Mouse (Mus musculus) limb, embryonic 11.5 days (tissue): ENCODE measurements around the gene Natd1. TPM values are rescaled to one million over a fixed set of nuclear protein-coding genes. Genes with fewer than 3 reads are reported as not detected.
"Not testable (repeated sequence)": the region's sequence is repeated elsewhere in the genome, so short reads cannot be mapped to it uniquely, and the experiment has no call there.

Experiments
- ATAC-seq: fragments of 200-750 bp; cut with Nextera tagmentation; 2 replicates; pipeline ENCODE4 v1.8.0; 2017; ENCODE audit warnings: low read depth; ENCODE audit not compliant: insufficient number of reproducible peaks, low FRiP score, low TSS enrichment
- DNase-seq: peaks from one replicate; pipeline ENCODE4 v3.0.0-alpha.2; 2015; ENCODE audit warnings: low spot score
- H3K27ac ChIP-seq: fragments of 300-500 bp; sonication (generic); replicated peaks from 2 replicates; pipeline ENCODE4 v1.5.1; 2014; ENCODE audit warnings: low read depth, mild to moderate bottlenecking, low read length
- H3K27me3 ChIP-seq: fragments of 300-500 bp; sonication (generic); 2 replicates; pipeline ENCODE4 v1.6.1; 2014; ENCODE audit warnings: mild to moderate bottlenecking, low read length, mixed read lengths; ENCODE audit not compliant: control insufficient read depth, insufficient read depth
- H3K36me3 ChIP-seq: fragments of 300-500 bp; sonication (generic); 2 replicates; pipeline ENCODE4 v1.6.1; 2014; ENCODE audit warnings: mild to moderate bottlenecking, low read length, moderate library complexity, mixed read lengths; ENCODE audit not compliant: control insufficient read depth, insufficient read depth
- H3K4me1 ChIP-seq: fragments of 300-500 bp; sonication (generic); 2 replicates; pipeline ENCODE4 v1.6.1; 2014; ENCODE audit warnings: low read length, mixed read lengths; ENCODE audit not compliant: control insufficient read depth, insufficient read depth
- H3K4me2 ChIP-seq: fragments of 300-500 bp; sonication (generic); 2 replicates; pipeline ENCODE4 v1.6.1; 2014; ENCODE audit warnings: low read depth, mild to moderate bottlenecking, moderate library complexity; ENCODE audit not compliant: severe bottlenecking
- H3K4me3 ChIP-seq: fragments of 300-500 bp; sonication (generic); 2 replicates; pipeline ENCODE4 v1.5.1; 2014; ENCODE audit warnings: low read depth, low read length
- H3K9ac ChIP-seq: fragments of 300-500 bp; sonication (generic); 2 replicates; pipeline ENCODE4 v1.6.1; 2014; ENCODE audit warnings: mild to moderate bottlenecking, low read length
- H3K9me3 ChIP-seq: fragments of 300-500 bp; sonication (generic); 2 replicates; pipeline ENCODE4 v1.6.1; 2016; ENCODE audit warnings: low read length; ENCODE audit not compliant: control insufficient read depth
- WGBS: fragments of 180-500 bp; shearing (Covaris S2); extraction: QIAGEN DNeasy Blood & Tissue Kit; methylation state at CpG from one replicate; pipeline ENCODE4 v1.1.7; 2014; 5-methylcytosine and 5-hydroxymethylcytosine counted together
- polyA plus RNA-seq: library from polyadenylated mRNA; unstranded; fragments of >200 nt; fragmentation: Nextera tagmentation; extraction: Ambion mirVana; gene quantifications from 2 replicates; pipeline ENCODE4 v1.2.1, GENCODE M21; 2014

Natd1 gene
- polyA plus RNA-seq, 1 experiment from 2014 or later = 18.3 TPM

GRCm38 (mm10) chr11:60878675-60879294 lies 35.8 kb downstream of the Natd1 start, which contains the start of gene Tmem11:
Gene Tmem11, minus strand, starts transcription at chr11:60879272.
- ATAC-seq (peak; percentile 99), DNase-seq (peak; percentile 96)
- WGBS = under 1% methylated on average over 58 of the region's 62 CpGs
- Histone ChIP-seq H3K9me3 (no peaks in the 10 kb centered on the region), H3K27ac (peak within 1 kb of the TSS; percentile 81), H3K27me3 (no peaks in the 10 kb centered on the region), H3K36me3 (no peaks in the 10 kb centered on the region), H3K9ac (peak within 1 kb of the TSS; percentile 90), H3K4me2 (peak within 1 kb of the TSS; percentile 57), H3K4me1 (peaks cover 10% of the 10 kb centered on the region), H3K4me3 (peak within 1 kb of the TSS; percentile 99)

DNA sequence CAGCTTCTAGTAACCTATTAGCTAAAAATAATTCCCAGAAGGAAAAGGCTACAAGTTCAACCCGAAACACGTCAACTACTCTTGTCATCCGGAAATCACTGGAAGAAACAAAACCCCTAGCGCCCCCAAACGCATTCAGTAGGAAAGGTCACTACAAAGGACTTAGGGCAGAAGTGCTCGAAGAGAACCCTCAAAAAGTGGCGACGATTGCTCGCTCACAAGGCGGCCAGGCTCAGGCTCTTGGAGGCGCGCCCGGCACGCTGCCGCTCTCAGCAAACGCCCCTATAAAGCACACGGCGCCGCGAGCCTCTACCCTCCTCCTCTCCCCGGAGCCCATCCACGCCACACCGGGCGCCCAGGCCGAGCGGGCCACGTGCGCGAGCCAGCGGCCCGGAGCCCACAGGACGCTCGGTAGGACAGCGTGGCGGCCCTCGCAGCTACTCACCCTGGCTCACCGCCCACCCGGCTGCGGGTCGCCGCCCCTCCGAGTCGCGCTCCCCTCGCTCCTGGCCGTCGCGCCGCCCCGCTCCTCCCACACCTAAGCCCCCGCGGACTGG lies 36.4 kb downstream of the Natd1 start:
- H3K4me2 ChIP-seq = peak overlapping the region; percentile 57
- peak overlapping the region; percentile 99 for H3K4me3 ChIP-seq
- DNase-seq (peak; percentile 58), ATAC-seq (peak; percentile 59)
- peak overlapping the region; percentile 90 for H3K9ac ChIP-seq
- under 1% methylated on average over 47 of the region's 52 CpGs for WGBS
- H3K36me3 ChIP-seq = no peaks in the 10 kb centered on the region
- H3K4me1 ChIP-seq = peaks cover 10% of the 10 kb centered on the region
- H3K27ac ChIP-seq = peak overlapping the region; percentile 81
- no peaks in the 10 kb centered on the region for H3K9me3 ChIP-seq
- H3K27me3 ChIP-seq = no peaks in the 10 kb centered on the region

- ATAC-seq (no peak), DNase-seq (no peak)
- no peaks in the 10 kb centered on the region for H3K9me3 ChIP-seq
- H3K36me3 ChIP-seq = 0 out of 2 replicates have a peak, but pooled peaks cover 2% of the 10 kb centered on the region
- WGBS = 86% methylated on average over 6 of the region's 6 CpGs
- H3K9ac ChIP-seq = no peak overlapping the region
- H3K27me3 ChIP-seq = no peaks in the 10 kb centered on the region
- no peak overlapping the region for H3K27ac ChIP-seq
- H3K4me3 ChIP-seq = no peak overlapping the region
- H3K4me2 ChIP-seq = no peak overlapping the region
- H3K4me1 ChIP-seq = peaks cover 10% of the 10 kb centered on the region
Measured at GRCm38 (mm10) chr11:60873101-60873500, 41.4 kb downstream of the Natd1 start.

DNA sequence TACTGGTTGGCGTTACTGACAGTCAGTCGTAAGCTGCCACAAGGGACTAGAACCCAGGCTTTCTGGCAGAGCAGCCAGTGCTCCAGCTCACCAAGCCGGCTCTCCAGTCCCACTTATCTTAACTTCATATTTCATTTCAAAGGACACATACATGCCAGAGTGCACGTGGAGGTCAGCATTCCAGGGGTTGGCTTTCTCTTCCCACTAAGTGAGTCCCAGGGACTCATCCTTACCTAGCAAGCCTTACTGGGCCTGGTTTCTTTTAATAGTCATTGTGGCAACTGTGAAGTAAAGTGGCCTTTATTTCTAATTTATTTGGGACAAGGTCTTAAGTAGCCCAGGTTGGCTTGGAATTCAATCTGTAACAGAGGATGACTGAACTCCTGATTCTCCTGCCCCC lies 43.1 kb downstream of the Natd1 start:
- no peak for ATAC-seq
- 0 out of 2 replicates have a peak, but pooled peaks cover 2% of the 10 kb centered on the region for H3K36me3 ChIP-seq
- no peaks in the 10 kb centered on the region for H3K9me3 ChIP-seq
- no peak overlapping the region for H3K4me2 ChIP-seq
- no peak overlapping the region for H3K27ac ChIP-seq
- no peaks in the 10 kb centered on the region for H3K4me1 ChIP-seq
- H3K4me3 ChIP-seq = no peak overlapping the region
- no peaks in the 10 kb centered on the region for H3K27me3 ChIP-seq
- H3K9ac ChIP-seq = no peak overlapping the region
- no peak for DNase-seq
- WGBS = 79% methylated on average over 4 of the region's 4 CpGs

DNA sequence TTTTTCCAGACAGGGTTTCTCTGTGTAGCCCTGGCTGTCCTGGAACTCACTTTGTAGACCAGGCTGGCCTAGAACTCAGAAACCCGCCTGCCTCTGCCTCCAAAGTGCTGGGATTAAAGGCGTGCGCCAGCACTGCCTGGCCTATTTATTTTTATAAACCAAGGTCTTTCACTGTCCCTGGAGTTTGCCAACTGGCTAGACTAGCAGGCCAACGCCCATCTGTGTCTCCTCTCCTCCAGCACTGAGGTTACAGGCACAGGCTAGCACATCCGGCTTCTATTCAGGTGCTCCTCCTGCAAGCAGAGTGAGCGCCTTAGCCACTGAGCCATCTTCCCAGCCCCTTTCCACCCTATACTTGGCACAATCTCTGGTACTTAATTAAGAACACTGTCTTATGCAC lies 45.1 kb downstream of the Natd1 start:
- not testable (repeated sequence) for H3K9ac ChIP-seq, H3K4me3 ChIP-seq, H3K27me3 ChIP-seq, H3K4me1 ChIP-seq, H3K9me3 ChIP-seq, H3K27ac ChIP-seq, DNase-seq, ATAC-seq, H3K4me2 ChIP-seq, H3K36me3 ChIP-seq
- WGBS = 97% methylated on average over 6 of the region's 6 CpGs

DNA sequence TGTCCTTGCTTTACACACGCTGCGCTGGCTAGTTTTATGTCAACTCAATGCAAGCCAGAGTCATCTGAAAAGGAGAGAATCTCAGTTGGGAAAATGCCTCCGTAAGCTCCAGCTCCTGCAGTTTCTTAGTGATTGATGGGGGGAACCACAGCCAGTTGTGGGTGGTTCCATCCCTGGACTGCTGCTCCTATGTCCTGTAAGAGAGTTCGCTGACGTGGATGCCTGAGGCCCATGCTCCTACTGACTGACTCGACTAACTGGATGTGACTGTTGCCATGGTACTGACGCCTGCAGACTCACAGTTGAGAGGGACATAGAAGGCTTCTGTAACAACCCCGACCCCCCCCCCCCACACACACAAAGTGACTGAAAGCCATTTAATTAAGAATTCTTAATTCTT lies 46.6 kb downstream of the Natd1 start:
- WGBS = 80% methylated on average over 8 of the region's 8 CpGs
- DNase-seq (no peak), ATAC-seq (no peak)
- no peaks in the 10 kb centered on the region for H3K27me3 ChIP-seq
- H3K9ac ChIP-seq = no peak overlapping the region
- H3K27ac ChIP-seq = no peak overlapping the region
- peaks cover 6% of the 10 kb centered on the region; the same call in 1 of the 2 replicates for H3K36me3 ChIP-seq
- H3K4me2 ChIP-seq = no peak overlapping the region
- H3K4me1 ChIP-seq = no peaks in the 10 kb centered on the region
- H3K9me3 ChIP-seq = no peaks in the 10 kb centered on the region
- no peak overlapping the region for H3K4me3 ChIP-seq

DNA sequence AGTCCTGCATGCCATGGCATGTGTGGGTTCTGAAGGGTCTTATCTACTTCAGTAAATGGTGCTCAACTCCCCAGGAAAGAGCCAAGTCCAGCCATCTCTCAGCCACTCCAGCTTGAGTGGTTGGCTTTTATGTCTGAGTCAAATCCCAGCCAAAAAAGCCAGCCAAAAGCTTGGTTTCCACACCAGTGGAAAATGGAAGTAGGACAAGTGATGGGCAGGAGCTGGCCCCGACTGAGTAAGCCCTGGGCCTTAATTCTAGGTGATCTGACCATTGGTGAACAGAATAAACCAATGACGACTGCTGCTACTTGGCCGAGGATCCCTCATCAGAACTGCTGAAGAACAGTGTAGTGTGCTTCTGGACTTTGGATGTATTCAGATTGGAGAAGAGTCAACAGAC lies 47.1 kb downstream of the Natd1 start:
- H3K9ac ChIP-seq = no peak overlapping the region
- H3K4me3 ChIP-seq = no peak overlapping the region
- no peak overlapping the region for H3K27ac ChIP-seq
- no peaks in the 10 kb centered on the region for H3K9me3 ChIP-seq
- ATAC-seq (no peak), DNase-seq (no peak)
- 93% methylated on average over 3 of the region's 3 CpGs for WGBS
- H3K4me2 ChIP-seq = no peak overlapping the region
- H3K27me3 ChIP-seq = no peaks in the 10 kb centered on the region
- H3K36me3 ChIP-seq = peaks cover 6% of the 10 kb centered on the region; the same call in 1 of the 2 replicates
- no peaks in the 10 kb centered on the region for H3K4me1 ChIP-seq

DNA sequence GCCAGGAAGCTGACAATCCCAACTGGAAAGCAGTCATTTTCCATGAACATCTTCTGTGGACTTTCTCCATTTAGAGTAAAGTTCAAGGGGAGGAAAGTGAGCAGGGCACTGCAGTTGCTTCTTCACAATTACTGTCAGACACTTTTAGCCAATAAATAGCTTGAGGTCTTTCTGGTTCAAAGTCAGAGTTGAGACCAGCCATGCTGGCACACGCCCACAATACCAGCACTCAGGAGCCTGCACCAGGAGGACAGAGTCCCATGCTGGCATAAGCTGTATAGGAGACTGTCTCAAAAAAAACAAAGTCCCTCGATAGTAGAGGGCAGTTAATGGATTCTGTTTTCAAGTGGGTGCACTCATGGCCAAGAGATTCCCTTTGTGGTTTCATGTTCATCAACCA lies 48.5 kb downstream of the Natd1 start:
- Histone ChIP-seq H3K4me3 (no peak overlapping the region), H3K36me3 (peaks cover 13% of the 10 kb centered on the region; the same call in 1 of the 2 replicates), H3K9me3 (no peaks in the 10 kb centered on the region), H3K4me2 (no peak overlapping the region), H3K27me3 (no peaks in the 10 kb centered on the region), H3K27ac (no peak overlapping the region), H3K9ac (no peak overlapping the region), H3K4me1 (no peaks in the 10 kb centered on the region)
- ATAC-seq (no peak), DNase-seq (no peak)
- WGBS = 82% methylated on average over 2 of the region's 2 CpGs
